Mouse (Mus musculus) spleen, adult 2 months (tissue): ENCODE data around the gene Cfd.

Source experiments
- CTCF ChIP-seq: fragments of 200-500 bp; IDR thresholded peaks from 2 replicates; pipeline ENCODE4 v1.5.1; 2011; ENCODE audit warnings: mild to moderate bottlenecking, inconsistent platforms; ENCODE audit not compliant: insufficient read depth, insufficient read length, insufficient replicate concordance; ENCODE audit errors: extremely low read depth
- POLR2A ChIP-seq: fragments of 200-500 bp; IDR thresholded peaks from 2 replicates; pipeline ENCODE4 v1.6.1; 2011; ENCODE audit warnings: low read depth, low read length, inconsistent platforms

DNA sequence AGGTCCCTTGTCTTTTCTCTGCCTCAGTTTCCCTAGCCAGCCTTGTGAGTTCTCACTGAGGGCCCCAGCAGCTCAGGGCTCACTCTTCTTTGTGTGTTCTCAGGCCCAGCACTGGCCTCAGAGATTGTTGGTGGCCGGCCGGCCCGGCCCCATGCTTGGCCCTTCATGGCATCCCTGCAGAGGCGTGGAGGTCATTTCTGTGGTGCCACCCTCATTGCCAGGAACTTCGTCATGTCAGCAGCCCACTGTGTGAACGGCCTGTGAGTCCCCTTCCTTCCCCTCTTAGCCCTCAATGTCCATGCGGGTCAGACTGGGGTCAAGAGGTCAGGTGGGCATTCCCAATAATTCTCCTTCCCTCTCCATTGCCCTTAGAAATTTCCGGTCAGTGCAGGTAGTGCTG is 4.0 kb upstream of the Cfd start:
- TF ChIP-seq CTCF, result no peak
- TF ChIP-seq POLR2A, result no peak
